28 mouse cellular contexts compared by ENCODE assay signal in genomic region chr11:55114291-55114690, GRCm38 (mm10). TPM values are rescaled to one million over a fixed set of nuclear protein-coding genes. Genes with fewer than 3 reads are reported as not detected.
A peak's percentile ranks its signal among the peaks of the same experiment; 100 is the strongest.
DNase-seq lines count a peak whose midpoint lies in the region; ATAC-seq and TF ChIP-seq lines count a peak whose summit lies in the region.
"Had no signal": no experiment of that assay in that cellular context is flagged by ENCODE, and none has a peak within 500 bp of the region (broad histone marks: within the 10 kb centered on the region; RNA-seq: fewer than 3 reads in every experiment).

No protein-coding gene starts in this region.

- no peak for DNase-seq in heart, postnatal 4 days
- DNase-seq in MEL (ENCODE audit: low read depth, low spot score): peak; percentile 64
- no peak for DNase-seq in spleen, adult 18-20 months
- DNase-seq in layer of hippocampus, postnatal 36 days: no peak
- no peak for DNase-seq in ovary, postnatal 14 days (ENCODE audit: low spot score)
- DNase-seq: adrenal gland, postnatal 36 days; cerebellum, adult 8-10 months; gastrocnemius, adult 2 months; kidney, adult 18-20 months; kidney, postnatal 10 days; right cerebral cortex, postnatal 14 days had no signal

- 33% methylated on average over 2 of the region's 2 CpGs for WGBS in heart, embryonic 15.5 days
- WGBS in intestine, embryonic 16.5 days: 70% methylated on average over 2 of the region's 2 CpGs

- H3K4me1 ChIP-seq in heart, embryonic 15.5 days (replicated peaks): peaks cover 15% of the 10 kb centered on the region
- H3K4me1 ChIP-seq in ES-Bruce4 (ENCODE audit: control insufficient read depth, insufficient read depth, low read length) (no peaks in the 10 kb centered on the region), MEL (ENCODE audit: control insufficient read depth in 1 of 2, insufficient read depth in 2 of 2, low read length in 2 of 2) (peaks cover 14 to 21% of the 10 kb centered on the region in 2 experiments)
- peaks cover 5% of the 10 kb centered on the region; the same call in 1 of the 2 replicates for H3K4me1 ChIP-seq in intestine, embryonic 16.5 days (ENCODE audit: control insufficient read depth, insufficient read depth, low read length)
- H3K4me1 ChIP-seq: midbrain, embryonic 15.5 days had no signal

- no peak overlapping the region for H3K4me3 ChIP-seq in heart, embryonic 15.5 days
- H3K4me3 ChIP-seq in ES-Bruce4 (ENCODE audit: low read depth, low read length): peak overlapping the region; percentile 62
- H3K4me3 ChIP-seq in MEL (ENCODE audit: control insufficient read depth in 1 of 2, insufficient read depth in 1 of 2, low read depth in 2 of 2, low read length in 2 of 2): peak overlapping the region in 1 of 2 experiments; percentile 58; a peak in 1 of 4 replicates
- no peak overlapping the region for H3K4me3 ChIP-seq in intestine, embryonic 16.5 days (ENCODE audit: low read length)
- H3K4me3 ChIP-seq: embryonic facial prominence, embryonic 10.5 days; gastrocnemius, adult 2 months; midbrain, embryonic 15.5 days; myocyte; stomach, embryonic 15.5 days had no signal

- TF ChIP-seq EP300 in ES-Bruce4 (IDR thresholded peaks at IDR 0.05; ENCODE audit: insufficient read depth, low read depth, low read length) (no peak), MEL (IDR thresholded peaks at IDR 0.05; ENCODE audit: low read depth in 1 of 2, low read length in 2 of 2) (no peak)

- TF ChIP-seq POLR2A in ES-Bruce4 (IDR thresholded peaks at IDR 0.05; ENCODE audit: insufficient read depth, low read length) (no peak), MEL (IDR thresholded peaks at IDR 0.05; ENCODE audit: control insufficient read depth in 1 of 2, insufficient read depth in 1 of 2, low read depth in 1 of 2, low read length in 2 of 2, poor library complexity in 1 of 2) (no peak)

- H3K9me3 ChIP-seq in heart, embryonic 15.5 days (replicated peaks): no peaks in the 10 kb centered on the region
- H3K9me3 ChIP-seq in ES-Bruce4 (replicated peaks; ENCODE audit: control insufficient read depth, insufficient read depth, low read length, poor library complexity, severe bottlenecking) (no peaks in the 10 kb centered on the region), MEL (replicated peaks; ENCODE audit: insufficient read depth, low read length) (no peaks in the 10 kb centered on the region)
- no peaks in the 10 kb centered on the region for H3K9me3 ChIP-seq in intestine, embryonic 16.5 days (ENCODE audit: control insufficient read depth, low read length)
- H3K9me3 ChIP-seq: embryonic facial prominence, embryonic 10.5 days; G1E; midbrain, embryonic 15.5 days; stomach, embryonic 15.5 days had no signal

- no peaks in the 10 kb centered on the region for H3K27me3 ChIP-seq in heart, embryonic 15.5 days
- no peaks in the 10 kb centered on the region for H3K27me3 ChIP-seq in ES-Bruce4 (ENCODE audit: control insufficient read depth, insufficient read depth, low read length, poor library complexity, severe bottlenecking)
- H3K27me3 ChIP-seq in MEL (ENCODE audit: control insufficient read depth in 1 of 2, insufficient read depth in 2 of 2, low read length in 2 of 2): no peaks in the 10 kb centered on the region
- H3K27me3 ChIP-seq in intestine, embryonic 16.5 days (replicated peaks; ENCODE audit: control insufficient read depth, insufficient read depth, low read length): no peaks in the 10 kb centered on the region
- H3K27me3 ChIP-seq: midbrain, embryonic 15.5 days; stomach, embryonic 15.5 days had no signal

- no peaks in the 10 kb centered on the region; the same call in 1 of the 2 replicates for H3K79me2 ChIP-seq in MEL (ENCODE audit: control insufficient read depth, insufficient read depth, low read length, poor library complexity)

- H3K36me3 ChIP-seq in heart, embryonic 15.5 days: no peaks in the 10 kb centered on the region
- H3K36me3 ChIP-seq in ES-Bruce4 (ENCODE audit: control insufficient read depth, insufficient read depth, low read length, poor library complexity, severe bottlenecking) (no peaks in the 10 kb centered on the region), MEL (ENCODE audit: control insufficient read depth in 1 of 2, insufficient read depth in 2 of 2, low read length in 2 of 2) (peaks cover 0 to 17% of the 10 kb centered on the region in 2 experiments; a peak in 2 of 4 replicates)
- H3K36me3 ChIP-seq in intestine, embryonic 16.5 days (ENCODE audit: control insufficient read depth, insufficient read depth, low read length): no peaks in the 10 kb centered on the region
- H3K36me3 ChIP-seq: embryonic facial prominence, embryonic 10.5 days; G1E; midbrain, embryonic 15.5 days; stomach, embryonic 15.5 days had no signal

- ATAC-seq in heart, embryonic 15.5 days (replicated peaks; ENCODE audit: insufficient number of reproducible peaks, insufficient read depth, low FRiP score, low read depth): no peak
- ATAC-seq in intestine, embryonic 16.5 days: 0 out of 2 replicates have a peak, but pooled peaks have one; percentile 9
- ATAC-seq: midbrain, embryonic 15.5 days had no signal

- TF ChIP-seq CTCF in ES-Bruce4 (IDR thresholded peaks at IDR 0.05; ENCODE audit: low read depth, low read length) (no peak), MEL (IDR thresholded peaks at IDR 0.05 in 2 of 3, conservative IDR thresholded peaks at IDR 0.05 in 1 of 3; ENCODE audit: control insufficient read depth in 1 of 3, insufficient read depth in 1 of 3, low read depth in 2 of 3, low read length in 3 of 3, poor library complexity in 1 of 3, severe bottlenecking in 1 of 3) (no peak)

- H3K4me2 ChIP-seq in heart, embryonic 15.5 days: no peak overlapping the region
- H3K4me2 ChIP-seq in intestine, embryonic 16.5 days (ENCODE audit: low read depth, low read length): no peak overlapping the region
- H3K4me2 ChIP-seq: hindbrain, embryonic 14.5 days; midbrain, embryonic 15.5 days; stomach, embryonic 15.5 days had no signal

- no peak overlapping the region for H3K9ac ChIP-seq in heart, embryonic 15.5 days
- H3K9ac ChIP-seq in ES-Bruce4 (ENCODE audit: low read depth, poor library complexity, severe bottlenecking) (no peak overlapping the region), MEL (ENCODE audit: control insufficient read depth, low read depth, low read length, poor library complexity, severe bottlenecking) (no peak overlapping the region)
- H3K9ac ChIP-seq in intestine, embryonic 16.5 days (ENCODE audit: low read depth, low read length): no peak overlapping the region
- H3K9ac ChIP-seq: hindbrain, embryonic 14.5 days; midbrain, embryonic 15.5 days; stomach, embryonic 15.5 days had no signal

- no peak for TF ChIP-seq RAD21 in MEL (IDR thresholded peaks at IDR 0.05; ENCODE audit: low read depth, low read length)

- peak overlapping the region; percentile 67 for H3K27ac ChIP-seq in heart, embryonic 15.5 days
- H3K27ac ChIP-seq in ES-Bruce4 (ENCODE audit: insufficient read depth, low read length): no peak overlapping the region
- H3K27ac ChIP-seq in MEL (ENCODE audit: control insufficient read depth, low read depth, low read length): peak overlapping the region; percentile 59
- no peak overlapping the region for H3K27ac ChIP-seq in intestine, embryonic 16.5 days (ENCODE audit: low read length)
- H3K27ac ChIP-seq: embryonic facial prominence, embryonic 10.5 days; gastrocnemius, adult 2 months; hindbrain, embryonic 14.5 days; midbrain, embryonic 15.5 days had no signal

TF ChIP-seq in MEL, 35 proteins besides CTCF, POLR2A, EP300 and RAD21:
- TF ChIP-seq MEF2A (IDR thresholded peaks at IDR 0.05; ENCODE audit: extremely low read depth, insufficient replicate concordance, low read depth, low read length, poor library complexity, severe bottlenecking) (no peak), KAT2A (conservative IDR thresholded peaks at IDR 0.05; ENCODE audit: low read depth, low read length) (no peak), USF1 (IDR thresholded peaks at IDR 0.05; ENCODE audit: low read depth, low read length) (no peak), ZKSCAN1 (IDR thresholded peaks at IDR 0.05; ENCODE audit: low read depth, low read length) (no peak)
TF ChIP-seq in MEL: peak in this region for 0.

RNA-seq across cellular contexts. Expression of gene Gm2a, which starts 16.4 kb away (rescaled TPM):
- 33.6 and 40.7 TPM in 2 replicates for polyA plus RNA-seq in heart, embryonic 15.5 days (2015; fragmentation: Nextera tagmentation; extraction: Ambion mirVana)
- 10 to 100 TPM; 12.4 to 13.1 TPM for total RNA-seq in heart, postnatal 4 days (2021)
- 24.7 and 24.9 TPM in 2 replicates for polyA plus RNA-seq in ES-Bruce4 (2011; ENCODE audit: insufficient read depth, insufficient read length, low read depth, missing spikeins)
- 0.19 and 0.42 TPM in 2 replicates for total RNA-seq in MEL (2012; rRNA removed)
- polyA plus RNA-seq in MEL (2012; ENCODE audit: insufficient read depth in 1 of 2, insufficient read length in 2 of 2, low read depth in 1 of 2, low replicate concordance in 2 of 2, missing spikeins in 1 of 2): under 1 TPM in 1 of 2 experiments, not detected in 1; 0.52 TPM
- 20.3 and 21.7 TPM in 2 replicates for polyA plus RNA-seq in intestine, embryonic 16.5 days (2015; fragmentation: Nextera tagmentation; extraction: Ambion mirVana)
- 10 to 100 TPM; 33.7 to 34.1 TPM for total RNA-seq in layer of hippocampus, postnatal 36 days (2021)
- polyA plus RNA-seq: G1E had no signal

RNA-seq across cellular contexts. Expression of gene Ccdc69, which starts 36.4 kb away (rescaled TPM):
- 17.6 and 21.4 TPM in 2 replicates for polyA plus RNA-seq in heart, embryonic 15.5 days (2015; fragmentation: Nextera tagmentation; extraction: Ambion mirVana)
- total RNA-seq in heart, postnatal 4 days (2021): 10 to 100 TPM in 1 of 2 experiments, 1 to 10 TPM in 1; 9.2 to 12.2 TPM
- not detected in 2 replicates for polyA plus RNA-seq in ES-Bruce4 (2011; ENCODE audit: insufficient read depth, insufficient read length, low read depth, missing spikeins)
- total RNA-seq in MEL (2012; rRNA removed): 0.31 and 0.72 TPM in 2 replicates
- under 1 TPM in 1 of 2 experiments, not detected in 1; 0.42 TPM for polyA plus RNA-seq in MEL (2012; ENCODE audit: insufficient read depth in 1 of 2, insufficient read length in 2 of 2, low read depth in 1 of 2, low replicate concordance in 2 of 2, missing spikeins in 1 of 2)
- polyA plus RNA-seq in intestine, embryonic 16.5 days (2015; fragmentation: Nextera tagmentation; extraction: Ambion mirVana): 2.3 and 3.0 TPM in 2 replicates
- under 1 TPM in 1 of 2 experiments, not detected in 1; 0.35 TPM for total RNA-seq in layer of hippocampus, postnatal 36 days (2021)
- total RNA-seq: G1E had no signal
- polyA plus RNA-seq: G1E; neural tube, embryonic 14.5 days had no signal

RNA-seq across cellular contexts. Expression of gene Slc36a3, which starts 37.2 kb away (rescaled TPM):
- not detected in 2 replicates for polyA plus RNA-seq in heart, embryonic 15.5 days (2015; fragmentation: Nextera tagmentation; extraction: Ambion mirVana)
- not detected for total RNA-seq in heart, postnatal 4 days (2021)
- polyA plus RNA-seq in ES-Bruce4 (2011; ENCODE audit: insufficient read depth, insufficient read length, low read depth, missing spikeins): not detected in 2 replicates
- total RNA-seq in MEL (2012; rRNA removed): 0.12 and 0.13 TPM in 2 replicates
- under 1 TPM in 1 of 2 experiments, not detected in 1; 0.15 TPM for polyA plus RNA-seq in MEL (2012; ENCODE audit: insufficient read depth in 1 of 2, insufficient read length in 2 of 2, low read depth in 1 of 2, low replicate concordance in 2 of 2, missing spikeins in 1 of 2)
- not detected in 2 replicates for polyA plus RNA-seq in intestine, embryonic 16.5 days (2015; fragmentation: Nextera tagmentation; extraction: Ambion mirVana)
- total RNA-seq in layer of hippocampus, postnatal 36 days (2021): not detected
- total RNA-seq: adrenal gland, postnatal 36 days; common myeloid progenitor, adult 5-6 weeks; gastrocnemius, adult 2 months; layer of hippocampus, adult 18-20 months; layer of hippocampus, postnatal 25 days; left cerebral cortex, postnatal 14 days had no signal
- polyA plus RNA-seq: embryonic facial prominence, embryonic 10.5 days; forebrain, embryonic 11.5 days; G1E; hindbrain, embryonic 14.5 days; limb, embryonic 14.5 days; lung, embryonic 16.5 days; midbrain, embryonic 15.5 days; myocyte; neural tube, embryonic 14.5 days had no signal

Comparison
In these comparisons a context has a peak if more than half of its experiments do, and no peak if none do; other contexts are left out.
1. H3K27ac ChIP-seq: peak in heart, embryonic 15.5 days (single experiment) and MEL (single experiment); none in ES-Bruce4 (single experiment) and intestine, embryonic 16.5 days (single experiment).
2. RNA of gene Gm2a, which starts 16.4 kb away (polyA plus RNA-seq): 33.6 to 40.7 TPM in heart, embryonic 15.5 days, 24.7 to 24.9 TPM in ES-Bruce4 and 20.3 to 21.7 TPM in intestine, embryonic 16.5 days; 0.52 TPM in MEL; every median in the first group is over 10 times any median in the second.